Mouse (Mus musculus): Measurements from ENCODE around the gene Trim54. TPM values are rescaled to one million over a fixed set of nuclear protein-coding genes. Genes with fewer than 3 reads are reported as not detected.
A peak's percentile ranks its signal among the peaks of the same experiment; 100 is the strongest.

Trim54 gene
- polyA plus RNA-seq, 1 experiment from 2014 or later = 0.70 TPM

DNA sequence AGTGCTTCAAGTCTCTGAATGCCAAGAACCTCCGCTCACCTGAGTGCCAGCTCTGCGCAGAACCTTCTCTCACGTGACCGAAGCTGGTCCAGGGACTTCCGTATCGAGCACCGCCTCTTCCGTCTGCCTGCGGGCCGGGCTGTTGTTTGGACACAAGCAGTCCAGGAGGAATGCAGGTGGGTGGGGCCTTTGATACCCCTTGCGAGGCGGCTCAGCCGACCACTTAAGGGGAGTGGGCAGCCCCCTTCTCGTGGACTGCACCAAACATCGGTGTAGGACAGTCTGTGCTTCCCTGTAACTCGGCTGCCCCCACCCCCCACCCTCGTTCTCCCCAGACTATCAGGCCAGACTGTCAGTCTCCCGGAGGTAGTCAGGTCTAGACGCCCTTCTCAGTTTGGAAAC, 37.6 kb downstream of the Trim54 start, which contains the start of gene Mpv17:
TSS of gene Mpv17 (minus strand) at position 100 of the 402 bp plus-strand sequence.
- ATAC-seq (ENCODE audit: borderline replicate concordance, extremely low read depth, low FRiP score, low TSS enrichment) = peak; percentile 89
- H3K9ac ChIP-seq = peak within 1 kb of the TSS; percentile 80
- H3K27ac ChIP-seq = peak within 1 kb of the TSS; percentile 78
- peaks cover 16% of the 10 kb centered on the region for H3K4me1 ChIP-seq
- no peaks in the 10 kb centered on the region for H3K9me3 ChIP-seq
- WGBS = under 1% methylated on average over 19 of the region's 19 CpGs
- H3K4me3 ChIP-seq = peak within 1 kb of the TSS; percentile 75
- peak within 1 kb of the TSS; percentile 86 for H3K4me2 ChIP-seq
- no peaks in the 10 kb centered on the region for H3K27me3 ChIP-seq
- peaks cover 38% of the 10 kb centered on the region for H3K36me3 ChIP-seq

DNA sequence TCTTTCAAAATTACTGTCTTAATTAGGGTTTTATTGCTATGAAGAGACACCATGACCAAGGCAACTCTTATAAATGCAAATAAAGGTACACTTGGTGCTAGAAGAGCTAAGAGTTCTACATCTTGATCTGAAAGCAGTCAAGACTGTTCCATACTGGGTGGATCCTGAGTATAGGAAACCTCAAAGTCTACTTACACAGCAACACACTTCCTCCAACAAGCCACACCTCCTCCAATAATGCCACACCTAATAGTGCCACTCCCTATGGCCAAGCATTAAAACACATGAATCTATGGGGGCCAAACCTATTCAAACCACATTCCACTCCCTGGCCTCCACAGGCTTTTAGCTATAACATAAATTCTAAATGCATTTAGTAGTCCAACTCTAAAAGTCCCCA, 46.0 kb downstream of the Trim54 start:
- peaks cover 89% of the 10 kb centered on the region for H3K36me3 ChIP-seq
- no peaks in the 10 kb centered on the region for H3K9me3 ChIP-seq
- no peaks in the 10 kb centered on the region for H3K4me1 ChIP-seq
- no peaks in the 10 kb centered on the region for H3K27me3 ChIP-seq
- no peak overlapping the region for H3K27ac ChIP-seq
- H3K4me2 ChIP-seq = no peak overlapping the region
- ATAC-seq (ENCODE audit: borderline replicate concordance, extremely low read depth, low FRiP score, low TSS enrichment) = no peak
- H3K4me3 ChIP-seq = no peak overlapping the region
- no peak overlapping the region for H3K9ac ChIP-seq

DNA sequence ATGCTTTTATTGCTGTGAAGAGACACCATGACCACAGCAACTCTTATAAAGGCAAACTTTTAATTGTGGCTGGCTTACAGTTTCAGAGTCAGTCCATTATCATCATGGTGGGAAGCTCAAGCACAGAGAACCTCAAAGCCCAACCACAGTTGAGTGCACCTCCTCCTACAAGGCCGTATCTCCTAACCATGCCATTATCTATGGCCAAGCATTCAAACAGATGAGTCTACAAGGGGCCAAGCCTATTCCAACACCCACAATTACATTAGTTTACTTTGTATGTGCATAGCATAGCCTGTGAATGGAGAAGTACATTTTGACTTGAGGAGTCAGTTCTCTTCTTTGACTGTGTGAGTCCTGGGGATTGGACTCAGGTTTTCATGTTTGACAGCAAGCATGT, 48.4 kb downstream of the Trim54 start:
- Histone ChIP-seq H3K27me3 (no peaks in the 10 kb centered on the region), H3K9ac (no peak overlapping the region), H3K4me3 (no peak overlapping the region), H3K4me2 (no peak overlapping the region), H3K9me3 (no peaks in the 10 kb centered on the region), H3K27ac (no peak overlapping the region), H3K36me3 (peaks cover 89% of the 10 kb centered on the region), H3K4me1 (no peaks in the 10 kb centered on the region)
- WGBS = 85% methylated on average over 1 of the region's 1 CpGs
- ATAC-seq (ENCODE audit: borderline replicate concordance, extremely low read depth, low FRiP score, low TSS enrichment) = no peak

DNA sequence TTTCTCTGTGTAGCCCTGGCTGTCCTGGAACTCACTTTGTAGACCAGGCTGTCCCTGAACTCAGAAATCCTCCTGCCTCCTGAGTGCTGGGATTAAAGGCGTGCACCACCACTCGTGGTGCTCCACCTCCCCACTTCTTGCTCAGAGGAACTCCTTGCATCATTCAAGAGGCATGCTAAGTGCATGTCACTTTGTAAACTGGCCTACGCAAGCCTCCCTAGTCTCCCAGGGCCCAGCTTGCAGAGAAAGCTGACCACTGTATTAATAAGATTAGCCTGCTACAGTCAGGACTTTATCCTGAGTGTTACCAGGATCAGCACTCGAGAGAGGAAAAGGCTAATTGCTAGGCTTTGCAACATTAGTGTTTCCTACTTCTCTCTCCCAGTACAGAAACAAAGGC, 52.1 kb downstream of the Trim54 start:
- H3K4me3 ChIP-seq = no peak overlapping the region
- no peak for ATAC-seq (ENCODE audit: borderline replicate concordance, extremely low read depth, low FRiP score, low TSS enrichment)
- WGBS = 74% methylated on average over 4 of the region's 4 CpGs

DNA sequence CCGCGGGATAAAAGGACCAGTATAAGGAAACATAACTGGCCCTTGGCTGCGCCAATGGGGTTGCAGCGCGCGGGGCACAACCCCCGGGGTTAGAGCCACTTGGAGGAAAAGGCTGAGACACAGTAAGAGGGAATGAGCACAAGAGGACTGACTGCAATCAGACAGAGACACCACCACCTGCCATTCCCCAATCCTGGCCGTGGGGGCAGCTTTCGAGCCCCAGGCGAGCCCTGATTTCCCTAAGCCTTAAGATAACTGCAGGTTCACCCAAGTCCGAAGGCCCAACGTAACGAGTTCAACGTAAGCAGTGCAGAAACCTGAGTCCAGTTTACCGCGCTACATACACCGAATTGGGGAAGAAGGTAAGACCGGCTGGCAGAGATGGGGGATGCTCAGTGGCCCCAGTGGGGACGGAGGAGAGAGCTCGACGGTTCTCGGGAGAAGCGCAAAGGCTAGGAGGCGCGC, 62.8 kb downstream of the Trim54 start:
- WGBS = under 1% methylated on average over 25 of the region's 25 CpGs
- Histone ChIP-seq H3K4me1 (peaks cover 10% of the 10 kb centered on the region; the same call in 1 of the 2 replicates), H3K27me3 (no peaks in the 10 kb centered on the region), H3K9me3 (no peaks in the 10 kb centered on the region), H3K27ac (peak overlapping the region; percentile 99), H3K4me3 (peak overlapping the region; percentile 81), H3K9ac (peak overlapping the region; percentile 67), H3K4me2 (peak overlapping the region; percentile 83), H3K36me3 (peaks cover 3% of the 10 kb centered on the region; the same call in 1 of the 2 replicates)
- peak; percentile 52 for ATAC-seq (ENCODE audit: borderline replicate concordance, extremely low read depth, low FRiP score, low TSS enrichment)

More for the DNA sequence above, 52.1 kb downstream of the Trim54 start:
- no peaks in the 10 kb centered on the region for H3K27me3 ChIP-seq
- peaks cover 94% of the 10 kb centered on the region for H3K36me3 ChIP-seq
- H3K4me1 ChIP-seq = no peaks in the 10 kb centered on the region
- H3K9ac ChIP-seq = no peak overlapping the region
- H3K4me2 ChIP-seq = no peak overlapping the region
- H3K27ac ChIP-seq = no peak overlapping the region
- no peaks in the 10 kb centered on the region for H3K9me3 ChIP-seq

DNA sequence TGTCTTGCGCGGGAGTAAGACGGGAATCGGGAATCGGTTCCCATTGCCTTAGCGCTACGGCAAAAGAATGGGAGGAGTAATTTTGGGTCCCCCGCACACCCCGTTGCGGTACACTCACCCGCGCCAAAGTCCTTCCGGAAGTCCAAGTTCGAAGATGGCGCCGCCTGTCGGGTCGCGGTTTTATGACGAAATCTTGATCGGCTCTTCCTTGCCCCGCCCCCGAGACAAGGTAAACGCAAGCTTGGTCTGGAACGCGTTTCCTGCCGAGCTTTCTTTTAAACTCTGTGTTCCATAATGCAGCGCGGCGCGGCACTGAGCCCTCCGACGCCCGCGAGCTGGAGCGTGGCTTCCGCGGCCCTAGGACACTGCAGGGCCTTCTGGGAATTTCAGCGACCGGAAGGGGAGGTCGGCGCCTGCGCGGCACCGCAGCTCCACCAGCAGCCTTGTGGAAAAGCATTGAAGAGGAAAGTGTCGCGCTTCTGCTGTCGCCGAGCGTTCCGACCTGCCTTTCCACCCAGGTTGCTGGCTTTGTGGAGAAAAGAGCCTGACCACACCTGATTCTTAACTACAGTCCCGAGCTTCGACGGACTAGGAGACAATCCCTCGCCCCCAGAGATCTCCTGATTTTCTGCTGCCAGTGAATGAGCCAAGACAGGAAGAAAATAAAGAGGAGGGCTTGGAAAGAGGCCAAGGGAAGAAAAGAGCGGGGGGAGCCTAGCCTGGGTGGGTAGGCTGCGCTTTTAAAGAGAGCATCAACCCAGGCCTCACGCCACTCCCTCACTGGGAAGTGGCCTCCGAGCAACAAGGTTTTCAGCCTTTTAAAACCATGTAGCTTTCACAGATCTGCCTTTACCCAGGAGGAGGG, 63.5 kb downstream of the Trim54 start, which contains the start of the genes Gm29609 and Gtf3c2:
TSS of gene Gm29609 (minus strand) at position 146 of the 865 bp plus-strand sequence.
TSS of gene Gtf3c2 (minus strand) at position 379 of the 865 bp plus-strand sequence.
- peak within 1 kb of the TSS; percentile 83 for H3K4me2 ChIP-seq
- H3K4me1 ChIP-seq = peaks cover 10% of the 10 kb centered on the region; the same call in 1 of the 2 replicates
- H3K4me3 ChIP-seq = peak within 1 kb of the TSS; percentile 81
- H3K36me3 ChIP-seq = no peaks in the 10 kb centered on the region
- H3K27me3 ChIP-seq = no peaks in the 10 kb centered on the region
- H3K9me3 ChIP-seq = no peaks in the 10 kb centered on the region
- WGBS = under 1% methylated on average over 59 of the region's 59 CpGs
- H3K27ac ChIP-seq = peak within 1 kb of the TSS; percentile 99
- peak; percentile 99 for ATAC-seq (ENCODE audit: borderline replicate concordance, extremely low read depth, low FRiP score, low TSS enrichment)
- H3K9ac ChIP-seq = peak within 1 kb of the TSS; percentile 67

DNA sequence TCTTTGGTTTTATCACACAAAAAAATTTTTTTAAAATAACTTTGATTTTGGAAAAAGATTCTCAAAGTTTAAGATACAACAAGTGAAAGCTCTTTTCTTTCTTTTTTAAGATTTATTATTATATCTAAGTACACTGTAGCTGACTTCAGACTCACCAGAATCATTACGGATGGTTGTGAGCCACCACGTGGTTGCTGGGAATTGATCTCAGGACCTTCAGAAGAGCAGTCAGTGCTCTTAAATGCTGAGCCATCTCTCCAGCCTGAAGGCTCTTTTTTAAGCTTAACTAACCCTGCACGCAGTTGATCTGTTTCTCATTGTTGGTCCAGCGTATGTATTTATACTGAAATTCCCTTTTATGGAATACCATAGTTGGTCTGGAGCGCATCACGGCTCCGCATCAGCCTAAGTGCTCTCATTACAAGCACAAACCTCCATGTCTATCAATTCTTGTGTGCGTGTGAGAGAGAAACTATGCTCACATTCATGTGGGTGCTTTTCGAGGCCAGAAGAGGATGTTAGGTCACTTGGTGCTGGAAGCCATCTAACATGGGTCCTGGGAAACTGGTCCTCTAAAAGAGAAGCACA, 64.8 kb downstream of the Trim54 start:
- no peak for ATAC-seq (ENCODE audit: borderline replicate concordance, extremely low read depth, low FRiP score, low TSS enrichment)
- WGBS = 91% methylated on average over 9 of the region's 9 CpGs
- peaks cover 10% of the 10 kb centered on the region; the same call in 1 of the 2 replicates for H3K4me1 ChIP-seq
- H3K4me2 ChIP-seq = no peak overlapping the region
- H3K27me3 ChIP-seq = no peaks in the 10 kb centered on the region
- no peak overlapping the region for H3K4me3 ChIP-seq
- no peaks in the 10 kb centered on the region for H3K9me3 ChIP-seq
- no peak overlapping the region for H3K27ac ChIP-seq
- H3K36me3 ChIP-seq = no peaks in the 10 kb centered on the region
- no peak overlapping the region for H3K9ac ChIP-seq

DNA sequence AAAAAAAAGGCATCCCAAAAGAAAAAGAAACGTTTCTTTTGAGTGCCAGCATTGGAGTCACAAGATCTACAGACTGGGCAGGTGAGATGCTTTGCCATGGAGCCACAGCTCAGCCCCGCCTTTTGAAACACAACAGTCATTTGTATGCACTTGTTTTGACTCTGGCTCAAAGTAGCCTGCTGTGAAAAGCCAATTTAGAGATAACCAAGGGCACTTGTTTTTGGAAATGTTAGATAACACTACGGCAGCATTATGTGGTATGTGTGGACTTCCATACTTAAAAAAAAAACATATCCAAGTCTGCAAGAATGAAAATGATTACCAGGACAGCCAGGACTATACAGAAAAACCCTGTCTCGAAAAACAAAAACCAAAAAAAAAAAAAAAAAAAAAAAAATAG, 67.2 kb downstream of the Trim54 start:
- Histone ChIP-seq H3K4me3 (no peak overlapping the region), H3K4me1 (peaks cover 4% of the 10 kb centered on the region; the same call in 1 of the 2 replicates), H3K9me3 (no peaks in the 10 kb centered on the region), H3K9ac (no peak overlapping the region), H3K4me2 (no peak overlapping the region), H3K27ac (no peak overlapping the region), H3K27me3 (no peaks in the 10 kb centered on the region), H3K36me3 (peaks cover 23% of the 10 kb centered on the region)
- ATAC-seq (ENCODE audit: borderline replicate concordance, extremely low read depth, low FRiP score, low TSS enrichment) = no peak
- 43% methylated on average over 4 of the region's 4 CpGs for WGBS

Other genes with a start within 250 kb of the Trim54 start
- gene Tmem214, start 248.7 kb upstream of the Trim54 start, polyA plus RNA-seq (2015; fragmentation: Nextera tagmentation; extraction: Ambion mirVana) = 78.4 and 79.8 TPM in 2 replicates
- 20.4 and 21.0 TPM in 2 replicates for gene Agbl5, start 228.0 kb upstream of the Trim54 start, polyA plus RNA-seq (2015; fragmentation: Nextera tagmentation; extraction: Ambion mirVana)
- gene Ost4, start 208.9 kb upstream of the Trim54 start, polyA plus RNA-seq (2015; fragmentation: Nextera tagmentation; extraction: Ambion mirVana) = 421 and 449 TPM in 2 replicates
- 228 and 233 TPM in 2 replicates for gene Emilin1, start 203.3 kb upstream of the Trim54 start, polyA plus RNA-seq (2015; fragmentation: Nextera tagmentation; extraction: Ambion mirVana)
- 11.8 and 14.6 TPM in 2 replicates for gene Khk, start 195.3 kb upstream of the Trim54 start, polyA plus RNA-seq (2015; fragmentation: Nextera tagmentation; extraction: Ambion mirVana)
- gene Cgref1, start 171.1 kb upstream of the Trim54 start, polyA plus RNA-seq (2015; fragmentation: Nextera tagmentation; extraction: Ambion mirVana) = 2.3 and 2.4 TPM in 2 replicates
- 135 TPM in 2 replicates for gene Preb, start 156.4 kb upstream of the Trim54 start, polyA plus RNA-seq (2015; fragmentation: Nextera tagmentation; extraction: Ambion mirVana)
- gene Tcf23, start 148.1 kb upstream of the Trim54 start, polyA plus RNA-seq (2015; fragmentation: Nextera tagmentation; extraction: Ambion mirVana) = 0.29 and 0.35 TPM in 2 replicates
- gene Atraid, start 68.4 kb upstream of the Trim54 start, polyA plus RNA-seq (2015; fragmentation: Nextera tagmentation; extraction: Ambion mirVana) = 149 and 154 TPM in 2 replicates
- 7.8 and 8.1 TPM in 2 replicates for gene Slc5a6, start 67.8 kb upstream of the Trim54 start, polyA plus RNA-seq (2015; fragmentation: Nextera tagmentation; extraction: Ambion mirVana)
- gene Cad, start 61.9 kb upstream of the Trim54 start, polyA plus RNA-seq (2015; fragmentation: Nextera tagmentation; extraction: Ambion mirVana) = 27.5 and 29.6 TPM in 2 replicates
- not detected in 2 replicates for gene Dnajc5g, start 10.4 kb upstream of the Trim54 start, polyA plus RNA-seq (2015; fragmentation: Nextera tagmentation; extraction: Ambion mirVana)
- 0.25 and 0.29 TPM in 2 replicates for gene Slc30a3, start 8.5 kb upstream of the Trim54 start, polyA plus RNA-seq (2015; fragmentation: Nextera tagmentation; extraction: Ambion mirVana)
- not detected in 2 replicates for gene Ucn, start 22.1 kb downstream of the Trim54 start, polyA plus RNA-seq (2015; fragmentation: Nextera tagmentation; extraction: Ambion mirVana)
- gene Mpv17, start 37.5 kb downstream of the Trim54 start, polyA plus RNA-seq (2015; fragmentation: Nextera tagmentation; extraction: Ambion mirVana) = 51.3 and 60.6 TPM in 2 replicates
- 1.1 and 1.4 TPM in 2 replicates for gene Gm29609, start 63.2 kb downstream of the Trim54 start, polyA plus RNA-seq (2015; fragmentation: Nextera tagmentation; extraction: Ambion mirVana)
- 68.4 and 69.3 TPM in 2 replicates for gene Gtf3c2, start 63.4 kb downstream of the Trim54 start, polyA plus RNA-seq (2015; fragmentation: Nextera tagmentation; extraction: Ambion mirVana)
- 146 and 147 TPM in 2 replicates for gene Snx17, start 76.5 kb downstream of the Trim54 start, polyA plus RNA-seq (2015; fragmentation: Nextera tagmentation; extraction: Ambion mirVana)
- 61.2 and 64.3 TPM in 2 replicates for gene Eif2b4, start 76.7 kb downstream of the Trim54 start, polyA plus RNA-seq (2015; fragmentation: Nextera tagmentation; extraction: Ambion mirVana)
- gene Zfp513, start 85.6 kb downstream of the Trim54 start, polyA plus RNA-seq (2015; fragmentation: Nextera tagmentation; extraction: Ambion mirVana) = 8.8 and 9.5 TPM in 2 replicates
- 141 and 144 TPM in 2 replicates for gene Ppm1g, start 104.0 kb downstream of the Trim54 start, polyA plus RNA-seq (2015; fragmentation: Nextera tagmentation; extraction: Ambion mirVana)
- gene Nrbp1, start 124.2 kb downstream of the Trim54 start, polyA plus RNA-seq (2015; fragmentation: Nextera tagmentation; extraction: Ambion mirVana) = 155 and 167 TPM in 2 replicates
- gene Gm9970, start 124.5 kb downstream of the Trim54 start, polyA plus RNA-seq (2015; fragmentation: Nextera tagmentation; extraction: Ambion mirVana) = 0.40 and 0.64 TPM in 2 replicates
- gene Krtcap3, start 135.0 kb downstream of the Trim54 start, polyA plus RNA-seq (2015; fragmentation: Nextera tagmentation; extraction: Ambion mirVana) = 36.4 and 37.9 TPM in 2 replicates
- gene Ift172, start 174.4 kb downstream of the Trim54 start, polyA plus RNA-seq (2015; fragmentation: Nextera tagmentation; extraction: Ambion mirVana) = 33.8 and 37.2 TPM in 2 replicates
- gene Fndc4, start 179.4 kb downstream of the Trim54 start, polyA plus RNA-seq (2015; fragmentation: Nextera tagmentation; extraction: Ambion mirVana) = 51.5 and 54.8 TPM in 2 replicates
- gene Gckr, start 180.7 kb downstream of the Trim54 start, polyA plus RNA-seq (2015; fragmentation: Nextera tagmentation; extraction: Ambion mirVana) = 0.07 and 0.16 TPM in 2 replicates

Data from lung, embryonic 15.5 days (tissue).